Mouse (Mus musculus) kidney, adult 2 months (tissue): ENCODE results near the gene Atp2b2.

Experiments used
- CTCF ChIP-seq: fragments of 200-500 bp; conservative IDR thresholded peaks from 2 replicates; pipeline ENCODE4 v1.5.1; 2011; ENCODE audit warnings: low read depth, mild to moderate bottlenecking, control low read depth, low read length, moderate library complexity, mixed read lengths; ENCODE audit not compliant: insufficient read depth, insufficient read length
- POLR2A ChIP-seq: fragments of 200-500 bp; IDR thresholded peaks from one replicate; pipeline ENCODE4 v1.6.1; 2011; ENCODE audit warnings: low read depth, low read length, control low read depth

DNA sequence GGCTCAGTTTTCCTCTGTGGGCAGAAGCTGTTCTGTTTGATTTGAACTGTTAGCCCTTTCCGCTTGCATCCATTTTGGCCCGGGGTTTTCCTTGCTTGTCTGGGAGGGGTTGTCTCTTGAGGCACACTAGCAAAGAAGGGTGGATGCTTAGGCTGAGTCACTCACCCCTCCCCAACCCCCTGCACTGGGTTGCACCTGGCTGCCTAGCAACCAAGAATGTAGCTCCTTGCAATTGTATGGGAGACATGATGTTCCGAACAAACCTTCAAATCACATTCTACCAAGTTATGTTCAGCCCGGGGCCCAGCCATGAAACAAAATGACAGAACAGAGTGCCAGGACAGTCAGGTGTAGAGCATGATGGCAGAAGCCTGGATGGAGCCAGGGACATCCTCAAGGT lies 215.1 kb downstream of the Atp2b2 start:
- no peak for TF ChIP-seq CTCF
- no peak for TF ChIP-seq POLR2A
